Mouse (Mus musculus) kidney, embryonic 16.5 days (tissue): Measurements from ENCODE around the gene Ankrd7. TPM values are rescaled to one million over a fixed set of nuclear protein-coding genes. Genes with fewer than 3 reads are reported as not detected.

Experiments
- ATAC-seq: fragments of 200-750 bp; cut with Nextera tagmentation; 2 replicates; pipeline ENCODE4 v1.8.0; 2017; ENCODE audit warnings: moderate TSS enrichment; ENCODE audit not compliant: low FRiP score, low TSS enrichment
- H3K27ac ChIP-seq: fragments of 300-500 bp; sonication (generic); 2 replicates; pipeline ENCODE4 v1.5.1; 2014; ENCODE audit warnings: low read length
- H3K27me3 ChIP-seq: fragments of 300-500 bp; sonication (generic); 2 replicates; pipeline ENCODE4 v1.6.1; 2014; ENCODE audit warnings: low read length, control low read depth, mixed read lengths; ENCODE audit not compliant: insufficient read depth
- H3K36me3 ChIP-seq: fragments of 300-500 bp; sonication (generic); 2 replicates; pipeline ENCODE4 v1.6.1; 2014; ENCODE audit warnings: low read length, control low read depth, mixed read lengths; ENCODE audit not compliant: insufficient read depth
- H3K4me1 ChIP-seq: fragments of 300-500 bp; sonication (generic); 2 replicates; pipeline ENCODE4 v1.6.1; 2014; ENCODE audit warnings: low read length, control low read depth, mixed read lengths; ENCODE audit not compliant: insufficient read depth
- H3K4me2 ChIP-seq: fragments of 300-500 bp; sonication (generic); replicated peaks from 2 replicates; pipeline ENCODE4 v1.6.1; 2014; ENCODE audit warnings: low read depth, low read length
- H3K4me3 ChIP-seq: fragments of 300-500 bp; sonication (generic); 2 replicates; pipeline ENCODE4 v1.5.1; 2014; ENCODE audit warnings: mild to moderate bottlenecking, low read length
- H3K9ac ChIP-seq: fragments of 300-500 bp; sonication (generic); replicated peaks from 2 replicates; pipeline ENCODE4 v1.6.1; 2014; ENCODE audit warnings: low read length
- H3K9me3 ChIP-seq: fragments of 300-500 bp; sonication (generic); 2 replicates; pipeline ENCODE4 v1.6.1; 2016; ENCODE audit warnings: low read length, control low read depth
- WGBS: fragments of 180-500 bp; shearing (Covaris S2); extraction: QIAGEN DNeasy Blood & Tissue Kit; methylation state at CpG from one replicate; pipeline ENCODE4 v1.1.7; 2014; 5-methylcytosine and 5-hydroxymethylcytosine counted together
- polyA plus RNA-seq: library from polyadenylated mRNA; unstranded; fragments of >200 nt; fragmentation: Nextera tagmentation; extraction: Ambion mirVana; gene quantifications from 2 replicates; pipeline ENCODE4 v1.2.1, GENCODE M21; 2015

Gene Ankrd7
- polyA plus RNA-seq, 1 experiment from 2014 or later: 0.14 TPM

DNA sequence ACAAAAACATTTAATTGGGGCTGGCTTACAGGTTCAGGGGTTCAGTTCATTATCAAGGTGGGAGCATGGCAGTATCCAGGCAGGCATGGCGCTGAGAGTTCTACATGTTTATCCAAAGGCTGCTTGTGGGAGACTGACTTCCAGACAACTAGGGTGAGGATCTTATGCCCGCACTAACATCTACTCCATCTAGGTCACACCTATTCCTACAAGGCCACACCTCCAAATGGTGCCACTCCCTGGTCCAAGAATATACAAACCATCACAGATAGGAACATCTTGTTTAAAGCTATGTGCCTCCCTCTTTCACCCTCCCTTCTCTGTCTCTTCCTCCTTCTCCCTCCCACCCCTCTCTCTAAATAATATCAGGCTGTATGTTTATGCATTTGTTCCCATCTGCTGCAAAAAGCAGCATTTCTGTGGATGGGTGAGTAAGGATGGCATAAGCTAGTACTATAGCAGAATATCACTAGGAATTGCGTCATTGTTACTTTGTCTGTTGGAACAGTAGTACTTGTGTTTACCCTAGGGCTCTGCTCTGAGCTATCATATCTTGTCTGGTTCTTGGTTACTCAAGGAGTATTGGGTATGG, 9.5 kb upstream of the Ankrd7 start:
- Histone ChIP-seq H3K9me3 (0 out of 2 replicates have a peak, but pooled peaks cover 7% of the 10 kb centered on the region), H3K27me3 (no peaks in the 10 kb centered on the region), H3K27ac (no peak overlapping the region), H3K36me3 (peaks cover 22% of the 10 kb centered on the region), H3K9ac (no peak overlapping the region), H3K4me1 (no peaks in the 10 kb centered on the region), H3K4me3 (no peak overlapping the region), H3K4me2 (no peak overlapping the region)
- no peak for ATAC-seq
- WGBS: 97% methylated on average over 3 of the region's 3 CpGs

DNA sequence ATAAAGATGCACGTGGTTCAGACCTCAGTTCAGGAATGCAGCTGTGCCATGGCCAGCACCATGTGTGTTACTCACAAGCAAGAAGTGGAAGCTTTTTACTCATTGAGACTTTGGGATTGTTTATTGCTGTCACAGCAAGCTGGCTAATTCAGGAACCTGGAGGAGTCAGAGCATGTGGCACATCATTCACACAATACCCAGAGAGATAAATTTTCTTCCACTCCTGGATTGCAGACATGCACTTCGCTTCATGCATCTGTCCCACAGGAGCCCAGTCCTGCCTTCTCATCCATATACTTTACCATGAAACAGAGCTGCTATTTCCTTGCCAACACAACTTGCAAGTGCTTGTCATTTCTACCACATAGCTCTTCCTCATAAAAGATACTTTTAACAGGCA, 22.9 kb downstream of the Ankrd7 start:
- Histone ChIP-seq H3K27me3 (no peaks in the 10 kb centered on the region), H3K4me1 (no peaks in the 10 kb centered on the region), H3K9ac (no peak overlapping the region), H3K4me2 (no peak overlapping the region), H3K4me3 (no peak overlapping the region), H3K27ac (no peak overlapping the region), H3K36me3 (no peaks in the 10 kb centered on the region), H3K9me3 (no peaks in the 10 kb centered on the region)
- 42% methylated on average over 2 of the region's 2 CpGs for WGBS
- no peak for ATAC-seq

DNA sequence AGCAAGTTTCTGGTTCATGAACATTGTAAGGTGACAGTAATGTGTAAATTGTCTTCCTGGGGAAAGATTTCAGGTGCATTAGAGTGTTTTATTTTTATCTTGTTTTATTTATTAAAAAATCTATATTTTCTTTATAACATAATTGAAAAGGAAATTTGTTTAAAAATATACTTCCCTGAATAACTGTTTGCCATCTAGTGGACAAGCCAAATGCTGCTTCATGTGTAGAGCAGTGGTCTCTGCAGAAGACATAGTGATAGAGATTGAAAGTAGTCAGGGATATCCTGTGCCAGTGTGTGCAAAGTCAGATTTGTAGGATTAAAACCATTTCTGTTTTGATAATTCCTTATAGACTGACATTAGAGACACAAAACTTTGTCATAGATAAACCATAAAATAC, 28.0 kb downstream of the Ankrd7 start:
- H3K4me2 ChIP-seq: no peak overlapping the region
- H3K27me3 ChIP-seq: no peaks in the 10 kb centered on the region
- no peaks in the 10 kb centered on the region for H3K9me3 ChIP-seq
- ATAC-seq: no peak
- H3K36me3 ChIP-seq: no peaks in the 10 kb centered on the region
- no peaks in the 10 kb centered on the region for H3K4me1 ChIP-seq
- no peak overlapping the region for H3K9ac ChIP-seq
- H3K27ac ChIP-seq: no peak overlapping the region
- no peak overlapping the region for H3K4me3 ChIP-seq

DNA sequence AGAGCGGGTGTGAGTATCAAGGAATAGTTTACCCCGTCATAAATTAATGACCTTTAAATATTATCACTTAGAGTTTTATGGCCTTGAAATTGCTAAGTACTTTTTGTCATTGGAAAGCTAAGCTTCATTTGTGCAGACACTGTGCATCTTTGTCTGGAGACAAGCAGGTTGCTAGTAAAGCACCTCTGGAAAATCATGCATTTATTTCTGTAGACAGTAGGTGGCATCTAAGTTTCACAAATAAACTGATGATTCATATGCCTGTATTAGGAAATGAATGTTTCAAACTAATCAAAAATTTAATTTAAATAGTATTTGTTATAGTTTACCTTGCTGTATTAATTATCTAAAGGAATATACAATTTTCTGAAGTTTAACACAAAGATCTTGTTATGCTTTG, 41.1 kb downstream of the Ankrd7 start:
- H3K27ac ChIP-seq: no peak overlapping the region
- no peak overlapping the region for H3K9ac ChIP-seq
- no peak overlapping the region for H3K4me2 ChIP-seq
- H3K4me1 ChIP-seq: no peaks in the 10 kb centered on the region
- no peak for ATAC-seq
- no peaks in the 10 kb centered on the region for H3K36me3 ChIP-seq
- H3K27me3 ChIP-seq: no peaks in the 10 kb centered on the region
- no peaks in the 10 kb centered on the region for H3K9me3 ChIP-seq
- 74% methylated on average over 2 of the region's 2 CpGs for WGBS
- no peak overlapping the region for H3K4me3 ChIP-seq

DNA sequence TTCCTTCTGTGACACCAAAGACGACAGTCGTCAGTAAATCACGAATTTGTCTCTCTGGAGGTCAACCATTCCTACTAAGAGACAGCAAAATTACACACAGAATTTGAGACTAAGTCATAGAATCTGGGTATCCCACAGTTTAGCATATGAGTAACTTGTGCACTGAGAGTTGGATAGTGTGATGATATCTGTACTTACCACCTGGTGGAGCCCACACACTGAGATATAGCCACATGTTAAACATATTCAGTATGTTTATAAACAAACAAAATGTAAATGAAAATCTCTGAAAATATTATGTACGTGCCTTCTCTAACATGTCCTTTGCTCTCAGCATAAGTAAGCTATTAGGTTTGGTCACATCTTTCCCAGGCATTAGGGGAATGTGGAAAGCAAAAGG, 47.1 kb downstream of the Ankrd7 start:
- H3K9ac ChIP-seq: no peak overlapping the region
- H3K4me1 ChIP-seq: no peaks in the 10 kb centered on the region
- H3K27ac ChIP-seq: no peak overlapping the region
- no peaks in the 10 kb centered on the region for H3K36me3 ChIP-seq
- H3K4me3 ChIP-seq: no peak overlapping the region
- ATAC-seq: no peak
- H3K9me3 ChIP-seq: no peaks in the 10 kb centered on the region
- no peak overlapping the region for H3K4me2 ChIP-seq
- H3K27me3 ChIP-seq: no peaks in the 10 kb centered on the region
- WGBS: 67% methylated on average over 4 of the region's 4 CpGs

DNA sequence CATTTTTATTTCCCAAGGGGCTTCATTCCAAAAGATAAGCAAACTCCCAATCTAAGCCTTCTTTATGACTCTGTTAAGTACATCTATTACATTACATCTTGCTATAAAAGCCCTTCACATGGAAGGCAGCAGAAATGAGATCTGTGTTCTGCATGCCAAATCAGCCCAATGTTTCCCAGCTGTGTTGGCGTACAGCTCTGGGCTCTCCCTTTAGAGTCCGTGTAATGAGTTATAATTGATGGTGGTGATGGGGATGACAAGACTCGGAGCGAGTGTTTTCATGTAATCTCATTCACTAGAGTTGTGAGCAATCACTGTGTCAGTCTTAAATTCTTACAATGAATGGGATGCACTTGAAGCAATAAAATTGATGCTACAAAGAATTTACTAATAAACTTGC, 49.9 kb downstream of the Ankrd7 start:
- H3K9ac ChIP-seq: no peak overlapping the region
- H3K9me3 ChIP-seq: no peaks in the 10 kb centered on the region
- no peaks in the 10 kb centered on the region for H3K36me3 ChIP-seq
- H3K27me3 ChIP-seq: no peaks in the 10 kb centered on the region
- 0 out of 2 replicates have a peak, but pooled peaks have one; percentile 65 for ATAC-seq
- WGBS: 34% methylated on average over 4 of the region's 4 CpGs
- no peak overlapping the region for H3K4me3 ChIP-seq
- H3K4me2 ChIP-seq: no peak overlapping the region
- H3K27ac ChIP-seq: no peak overlapping the region
- no peaks in the 10 kb centered on the region for H3K4me1 ChIP-seq

DNA sequence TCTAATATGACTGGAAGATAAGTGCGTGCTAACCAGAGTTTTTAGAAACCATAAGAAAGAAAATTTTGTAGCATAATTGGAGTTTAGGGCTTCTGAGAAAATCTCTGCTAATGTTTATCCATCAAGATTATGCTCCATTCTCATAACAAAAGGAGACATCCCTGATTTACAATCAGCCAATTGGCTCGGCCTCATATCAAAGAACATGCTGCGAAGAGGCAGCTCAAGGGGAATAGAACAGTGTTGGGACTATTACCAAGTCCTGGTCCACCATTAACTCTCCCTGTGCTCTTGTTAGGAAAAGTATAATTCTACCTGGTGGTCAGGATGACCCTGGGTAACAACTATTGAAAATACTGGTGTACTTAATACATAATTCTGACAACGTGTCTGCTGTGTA, 50.4 kb downstream of the Ankrd7 start:
- WGBS: 73% methylated on average over 4 of the region's 4 CpGs
- no peaks in the 10 kb centered on the region for H3K27me3 ChIP-seq
- H3K9ac ChIP-seq: no peak overlapping the region
- no peak overlapping the region for H3K27ac ChIP-seq
- no peak overlapping the region for H3K4me3 ChIP-seq
- no peaks in the 10 kb centered on the region for H3K9me3 ChIP-seq
- H3K36me3 ChIP-seq: no peaks in the 10 kb centered on the region
- ATAC-seq: no peak
- H3K4me1 ChIP-seq: no peaks in the 10 kb centered on the region
- no peak overlapping the region for H3K4me2 ChIP-seq

Other genes with a start within 250 kb of the Ankrd7 start
- gene Lsm8, start 17.7 kb upstream of the Ankrd7 start, polyA plus RNA-seq: 212 TPM in 2 replicates